ENCODE assay signal across 20 mouse cellular contexts in genomic region chr14:23966471-23966870, GRCm38 (mm10). TPM values are rescaled to one million over a fixed set of nuclear protein-coding genes. Genes with fewer than 3 reads are reported as not detected.
DNase-seq lines count a peak whose midpoint lies in the region; ATAC-seq and TF ChIP-seq lines count a peak whose summit lies in the region.
"Had no signal": no experiment of that assay in that cellular context is flagged by ENCODE, and none has a peak within 500 bp of the region (broad histone marks: within the 10 kb centered on the region; RNA-seq: fewer than 3 reads in every experiment).

No protein-coding gene starts in this region.

- 66% methylated on average over 8 of the region's 8 CpGs for WGBS in liver, postnatal 0 days (ENCODE audit: insufficient replicate concordance)

- no peak overlapping the region for H3K4me3 ChIP-seq in layer of hippocampus, adult 2 months
- H3K4me3 ChIP-seq in liver, postnatal 0 days (ENCODE audit: low read depth, low read length) = no peak overlapping the region
- H3K4me3 ChIP-seq: erythroblast, embryonic 14.5 days; heart, embryonic 10.5 days; limb, embryonic 12.5 days; liver, embryonic 12.5 days had no signal

- H3K36me3 ChIP-seq in liver, postnatal 0 days (replicated peaks; ENCODE audit: insufficient read depth, low read length) = no peaks in the 10 kb centered on the region
- H3K36me3 ChIP-seq: heart, embryonic 10.5 days; limb, embryonic 12.5 days; liver, embryonic 12.5 days had no signal

- H3K9ac ChIP-seq in liver, postnatal 0 days (replicated peaks) = no peak overlapping the region
- H3K9ac ChIP-seq: limb, embryonic 12.5 days; liver, embryonic 12.5 days; lung, embryonic 14.5 days had no signal

- no peaks in the 10 kb centered on the region for H3K27me3 ChIP-seq in liver, postnatal 0 days (ENCODE audit: insufficient read depth, low read length)
- H3K27me3 ChIP-seq: limb, embryonic 12.5 days; liver, embryonic 12.5 days had no signal

- no peaks in the 10 kb centered on the region for H3K4me1 ChIP-seq in liver, postnatal 0 days (ENCODE audit: insufficient read depth)
- H3K4me1 ChIP-seq: heart, embryonic 10.5 days; limb, embryonic 12.5 days; liver, embryonic 12.5 days had no signal

- H3K9me3 ChIP-seq in liver, postnatal 0 days (ENCODE audit: low read length) = no peaks in the 10 kb centered on the region
- H3K9me3 ChIP-seq: heart, embryonic 10.5 days; limb, embryonic 12.5 days; liver, embryonic 12.5 days had no signal

- ATAC-seq in liver, postnatal 0 days = no peak
- ATAC-seq: forebrain, embryonic 14.5 days; liver, embryonic 12.5 days had no signal

- H3K4me2 ChIP-seq in liver, postnatal 0 days (ENCODE audit: low read depth, low read length) = no peak overlapping the region
- H3K4me2 ChIP-seq: limb, embryonic 12.5 days; liver, embryonic 12.5 days; lung, embryonic 14.5 days; midbrain, embryonic 11.5 days had no signal

- TF ChIP-seq EP300 in liver, postnatal 0 days (IDR thresholded peaks at IDR 0.05; ENCODE audit: low read depth) = no peak

- H3K27ac ChIP-seq in layer of hippocampus, adult 2 months = peak overlapping the region; percentile 56; the same call in 1 of the 2 replicates
- H3K27ac ChIP-seq in liver, postnatal 0 days (ENCODE audit: low read depth) = no peak overlapping the region
- H3K27ac ChIP-seq: heart, embryonic 10.5 days; kidney, postnatal 0 days; limb, embryonic 12.5 days; liver, embryonic 12.5 days had no signal

- peak in 1 of 2 experiments; percentile 33 for DNase-seq in layer of hippocampus, adult 2 months (ENCODE audit: low spot score in 2 of 2)
- no peak for DNase-seq in layer of hippocampus, postnatal 14 days (ENCODE audit: low spot score in 2 of 2)
- DNase-seq in frontal cortex, adult 2 months (ENCODE audit: extremely low spot score in 1 of 2, low spot score in 1 of 2) = peak; percentile 75 to 79
- peak; percentile 25 to 67 for DNase-seq in left cerebral cortex, adult 8-10 months (ENCODE audit: low spot score in 2 of 2)
- peak; percentile 55 for DNase-seq in right cerebral cortex, postnatal 25 days
- DNase-seq in liver, postnatal 0 days = no peak
- DNase-seq in urinary bladder, postnatal 25 days (ENCODE audit: low spot score) = no peak
- DNase-seq: cerebellum, adult 9-11 months; gastrocnemius, postnatal 14 days; kidney, adult 18-20 months; lung, embryonic 14.5 days; thymus, postnatal 25 days had no signal

- no peak for TF ChIP-seq CTCF in layer of hippocampus, adult 2 months (conservative IDR thresholded peaks at IDR 0.05)
- no peak for TF ChIP-seq CTCF in liver, postnatal 0 days (IDR thresholded peaks at IDR 0.05; ENCODE audit: low read depth)

RNA-seq across cellular contexts. Expression of gene Kcnma1, which starts 47.8 kb away (rescaled TPM):
- 100 to 1,000 TPM; 141 to 145 TPM for total RNA-seq in layer of hippocampus, adult 2 months (2021)
- 100 to 1,000 TPM; 133 to 151 TPM for total RNA-seq in layer of hippocampus, postnatal 14 days (2021)
- polyA plus RNA-seq in frontal cortex, adult 2 months (2012; rRNA removed) = 45.7 and 51.9 TPM in 2 replicates
- 100 to 1,000 TPM; 151 to 190 (median 165) TPM for total RNA-seq in left cerebral cortex, adult 8-10 months (2022)
- 0.04 and 0.08 TPM in 2 replicates for polyA plus RNA-seq in liver, postnatal 0 days (2015; fragmentation: Nextera tagmentation; extraction: Ambion mirVana)
- polyA plus RNA-seq: C2C12; erythroblast, embryonic 14.5 days; liver, embryonic 12.5 days had no signal

Comparison
In these comparisons a context has a peak if more than half of its experiments do, and no peak if none do; other contexts are left out.
1. DNase-seq: peak in frontal cortex, adult 2 months (2 of 2), left cerebral cortex, adult 8-10 months (2 of 2) and right cerebral cortex, postnatal 25 days (single experiment); none in layer of hippocampus, postnatal 14 days (0 of 2), liver, postnatal 0 days (single experiment) and urinary bladder, postnatal 25 days (single experiment).